Mouse (Mus musculus) heart, postnatal 36 days (tissue): ENCODE measurements at regions not wholly inside any gene's neighbourhood (a gene's known extent, or its start where the extent isn't known, plus 50 kb on each side); places are given as distances from the start of the nearest gene placed in this dataset.

Source experiments
- DNase-seq, 2 experiments: peaks; one replicate each; pipeline ENCODE4 v3.0.0; 2021 to 2022
- intact Hi-C: fragments of 180-260 bp; cut with DNase I; formaldehyde crosslinking; loops from one replicate; pipeline ENCODE4 v1.15.1; 2025

DNA sequence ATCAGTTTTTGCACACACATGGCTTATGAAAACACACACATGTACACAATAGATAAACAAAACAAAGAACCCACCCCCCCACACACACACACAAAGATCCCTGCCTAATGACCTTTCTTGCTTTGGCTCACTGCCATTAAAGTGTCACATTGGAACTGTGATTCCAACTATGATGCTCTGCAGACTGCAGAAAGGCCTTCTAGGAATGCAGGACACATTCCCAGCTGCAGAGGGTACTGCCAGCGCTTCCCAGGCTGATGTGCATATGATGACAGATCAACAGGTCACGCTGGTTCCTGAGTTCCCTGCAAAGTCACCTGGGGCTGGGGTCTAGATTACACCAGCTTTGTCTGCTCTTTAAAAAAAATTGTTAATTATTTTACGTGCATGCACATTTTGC lies 68.1 kb upstream of the Ppm1j start:
- no peak for DNase-seq
- intact Hi-C loops = no loop called here

DNA sequence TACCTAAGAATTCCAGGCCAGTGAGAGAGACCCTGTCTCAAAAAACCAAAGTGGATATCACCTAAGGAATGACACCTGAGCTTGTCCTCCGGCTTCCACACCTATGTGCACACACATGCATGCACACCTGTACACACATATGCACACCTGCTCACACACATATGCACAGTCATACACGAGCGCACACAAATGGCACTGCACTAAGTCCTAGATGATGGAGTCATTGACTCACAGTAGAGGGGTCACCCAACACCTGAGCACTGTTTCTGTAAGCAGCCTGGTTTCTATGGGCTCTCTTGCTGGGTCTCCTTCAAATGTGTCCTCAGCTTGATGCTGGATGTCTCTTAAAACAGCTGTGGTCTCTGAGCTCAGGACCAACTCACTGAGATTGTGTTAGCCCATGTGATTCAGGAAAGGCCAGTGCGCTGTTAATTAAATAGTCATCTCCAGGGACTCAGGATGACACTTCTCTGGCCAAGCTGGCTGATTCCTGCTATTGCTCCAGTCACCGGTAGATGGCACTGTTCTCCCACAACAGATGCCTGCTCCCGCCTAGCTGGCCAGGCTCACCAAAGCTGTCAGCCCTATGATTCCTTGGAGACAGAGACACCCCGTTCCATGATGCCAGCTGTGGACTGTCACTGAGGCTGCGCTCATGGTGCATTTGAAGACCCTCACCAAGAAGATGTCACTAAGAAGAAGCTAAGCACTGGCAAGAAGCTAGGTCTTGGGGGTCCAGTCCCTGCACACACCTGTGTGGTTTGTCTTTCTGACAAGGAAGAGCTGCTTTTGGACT lies 66.8 kb upstream of the Ppm1j start:
- intact Hi-C loops = loop anchor here (1.0 to 2.0 kb wide), 3 partner anchors 65 to 345 kb away; no protein-coding TSS in a partner anchor

DNA sequence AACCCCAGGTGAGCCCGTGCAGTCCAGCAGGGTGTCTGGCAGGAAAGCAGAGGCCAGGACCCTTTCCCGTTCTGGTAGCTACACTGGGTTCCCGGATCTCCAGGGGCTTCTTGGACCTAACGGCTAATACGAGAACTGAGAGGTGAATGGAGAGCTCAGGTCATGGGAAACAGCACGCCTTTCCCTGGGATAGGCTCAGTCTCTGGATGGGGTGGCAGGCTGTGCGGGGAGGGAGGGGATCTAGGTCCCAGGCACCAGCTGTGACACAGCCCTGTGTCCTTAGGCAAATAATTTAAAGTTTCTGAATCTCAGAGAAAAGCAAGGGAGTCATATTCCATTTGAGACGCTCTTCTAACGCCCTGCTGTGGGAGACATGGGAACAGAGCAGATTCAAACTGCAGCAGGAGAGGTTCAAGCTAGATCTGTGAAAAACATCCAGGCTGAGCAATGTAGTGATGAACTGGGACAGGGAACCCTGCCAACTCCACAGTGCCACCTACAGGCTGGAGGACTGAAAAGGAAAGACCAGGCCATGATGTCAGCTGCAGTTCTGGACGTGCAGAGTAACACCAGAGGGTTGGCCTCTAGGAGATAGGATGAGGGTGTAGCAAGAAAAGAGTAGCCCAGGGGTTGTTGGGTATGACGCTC lies 66.1 kb upstream of the Ppm1j start:
- peak; percentile 25 to 61 for DNase-seq

More for the DNA sequence above, 66.8 kb upstream of the Ppm1j start:
- peak; percentile 73 to 76 for DNase-seq

More for the DNA sequence above, 66.1 kb upstream of the Ppm1j start:
- intact Hi-C loops = loop anchor here (1.0 to 2.0 kb wide), 3 partner anchors 64 to 344 kb away; no protein-coding TSS in a partner anchor
